Mouse (Mus musculus) kidney, adult 8-10 months (tissue): ENCODE data around the gene Krt26.

Source experiments
- DNase-seq, 2 experiments: peaks; one replicate each; pipeline ENCODE4 v3.0.0; 2022

Krt26 gene

GRCm38 (mm10) chr11:99283334-99283733 lies 54.4 kb downstream of the Krt26 start:
- DNase-seq: no peak

DNA sequence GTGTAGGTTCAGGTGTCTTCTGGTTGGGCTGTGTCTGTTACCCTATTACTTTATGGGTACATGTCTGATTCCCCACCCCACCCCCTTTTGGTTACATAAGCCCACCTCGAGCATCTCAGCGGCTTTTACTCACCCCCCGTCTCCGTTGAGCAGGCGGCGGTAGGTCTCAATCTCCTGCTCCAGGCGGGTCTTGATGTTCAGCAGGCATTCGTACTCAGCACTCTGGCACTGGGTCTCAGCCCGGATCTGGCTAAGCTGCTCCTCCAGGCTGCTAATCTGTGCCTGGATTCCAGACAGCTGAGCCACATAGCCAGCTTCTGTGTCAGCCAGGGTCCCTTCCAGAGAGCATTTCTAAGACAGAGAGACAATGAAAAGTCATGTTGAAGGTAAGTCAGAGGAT lies 56.6 kb downstream of the Krt26 start:
- DNase-seq: no peak

DNA sequence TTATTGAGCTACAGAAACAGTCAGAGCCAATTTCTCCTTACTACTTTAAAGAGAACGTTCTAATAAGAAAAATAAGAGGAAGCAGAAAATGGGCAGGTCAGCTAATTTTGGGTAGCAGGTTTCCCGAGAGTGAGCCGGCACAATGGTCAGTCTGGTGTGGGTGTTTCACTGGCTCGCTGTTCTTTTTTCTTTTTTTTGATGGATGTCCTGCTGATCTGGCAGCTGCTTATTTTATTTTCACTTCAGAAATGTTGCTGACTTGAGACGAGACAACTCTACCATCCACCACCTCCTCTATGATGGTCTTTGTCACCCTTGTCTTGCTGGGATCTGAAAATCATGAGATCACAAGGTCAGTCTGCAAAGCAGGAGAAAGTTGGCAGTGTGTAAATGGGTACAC lies 57.8 kb downstream of the Krt26 start:
- no peak for DNase-seq
